Mouse (Mus musculus) MEL (cell line): ENCODE data around the gene Gm11563.

Source experiments
- CHD2 ChIP-seq: IDR thresholded peaks from 2 replicates; pipeline ENCODE4 v1.6.1; 2011; ENCODE audit warnings: low read length, improper control_type of control experiment
- CTCF ChIP-seq, 3 experiments: IDR thresholded peaks in 2 of 3; conservative IDR thresholded peaks in 1 of 3; 2 replicates each; pipeline ENCODE4 v1.5.1; 2011 to 2012; ENCODE audit warnings: low read length in 3 of 3, low read depth in 2 of 3, mild to moderate bottlenecking in 2 of 3, improper control_type of control experiment in 1 of 3, inconsistent platforms in 1 of 3, mixed read lengths in 1 of 3, moderate library complexity in 1 of 3; ENCODE audit not compliant: control insufficient read depth in 1 of 3, insufficient read depth in 1 of 3, poor library complexity in 1 of 3, severe bottlenecking in 1 of 3
- E2F4 ChIP-seq: IDR thresholded peaks from 2 replicates; pipeline ENCODE4 v1.6.1; 2011; ENCODE audit warnings: low read depth, low read length, improper control_type of control experiment, borderline replicate concordance
- GATA1 ChIP-seq: IDR thresholded peaks from 2 replicates; pipeline ENCODE4 v1.6.1; 2011; ENCODE audit warnings: low read depth, low read length, improper control_type of control experiment
- POLR2A ChIP-seq, 2 experiments: IDR thresholded peaks; 2 replicates each; pipeline ENCODE4 v1.6.1; 2011 to 2012; ENCODE audit warnings: low read length in 2 of 2, mild to moderate bottlenecking in 2 of 2, control low read depth in 1 of 2, improper control_type of control experiment in 1 of 2, low read depth in 1 of 2, moderate library complexity in 1 of 2; ENCODE audit not compliant: control insufficient read depth in 1 of 2, insufficient read depth in 1 of 2, poor library complexity in 1 of 2
- POLR2AphosphoS5 ChIP-seq: IDR thresholded peaks from 2 replicates; pipeline ENCODE4 v1.6.1; 2012; ENCODE audit warnings: low read depth, borderline replicate concordance, mild to moderate bottlenecking, inconsistent platforms, low read length, moderate library complexity, mixed read lengths
- SIN3A ChIP-seq: IDR thresholded peaks from 2 replicates; pipeline ENCODE4 v1.6.1; 2012; ENCODE audit warnings: low read length, improper control_type of control experiment, inconsistent platforms
- TAL1 ChIP-seq: IDR thresholded peaks from 2 replicates; pipeline ENCODE4 v1.6.1; 2012; ENCODE audit warnings: mild to moderate bottlenecking, inconsistent platforms, low read length, moderate library complexity, mixed read lengths
- UBTF ChIP-seq: IDR thresholded peaks from 2 replicates; pipeline ENCODE4 v1.6.1; 2012; ENCODE audit warnings: low read depth, mild to moderate bottlenecking, inconsistent platforms, low read length, improper control_type of control experiment, moderate library complexity, borderline replicate concordance; ENCODE audit not compliant: insufficient read depth

GRCm38 (mm10) chr11:99646444-99646843 is 12.3 kb downstream of the Gm11563 start:
- TF ChIP-seq CTCF (IDR thresholded peaks at IDR 0.05 in 2 of 3, conservative IDR thresholded peaks at IDR 0.05 in 1 of 3; ENCODE audit: control insufficient read depth in 1 of 3, insufficient read depth in 1 of 3, low read depth in 2 of 3, low read length in 3 of 3, poor library complexity in 1 of 3, severe bottlenecking in 1 of 3) (no peak), POLR2AphosphoS5 (no peak), E2F4 (no peak), POLR2A (IDR thresholded peaks at IDR 0.05; ENCODE audit: control insufficient read depth in 1 of 2, insufficient read depth in 1 of 2, low read depth in 1 of 2, low read length in 2 of 2, poor library complexity in 1 of 2) (no peak), UBTF (no peak), TAL1 (no peak), SIN3A (no peak), GATA1 (no peak), CHD2 (no peak)
